Mouse (Mus musculus) adrenal gland (tissue): ENCODE results near the gene Bpifa1.
"Not testable (repeated sequence)": the region's sequence is repeated elsewhere in the genome, so short reads cannot be mapped to it uniquely, and the experiment has no call there.

Source experiments
- intact Hi-C: fragments of 180-260 bp; cut with DNase I; formaldehyde crosslinking; loops from one replicate; pipeline ENCODE4 v1.15.1; 2025
- long read RNA-seq, 2 experiments: library from polyadenylated mRNA; unstranded; transcript quantifications; one replicate each; pipeline ENCODE4 v2.0.0; 2020; ENCODE audit warnings: borderline replicate concordance in 1 of 2; ENCODE audit not compliant: insufficient replicate concordance in 1 of 2

The Bpifa1 gene
- long read RNA-seq, experiment 1, result 0 reads
- long read RNA-seq, experiment 2, result 0 reads

- intact Hi-C loops, result no loop called here
These were observed at the start of gene Bpifa1 for GRCm38 (mm10) chr2:154142580-154142979. Gene Bpifa1 (plus strand): TSS chr2:154142880.

GRCm38 (mm10) chr2:154097734-154098133, 44.9 kb upstream of the Bpifa1 start:
- intact Hi-C loops, result no loop called here

GRCm38 (mm10) chr2:154117381-154117780, 25.3 kb upstream of the Bpifa1 start:
- intact Hi-C loops, result no loop called here

- intact Hi-C loops, result no loop called here
These were observed 12.6 kb upstream of the Bpifa1 start, which contains the start of gene Bpifa3 for GRCm38 (mm10) chr2:154130120-154130519. Gene Bpifa3 (plus strand): TSS chr2:154130336.

GRCm38 (mm10) chr2:154143735-154144134, 1.1 kb downstream of the Bpifa1 start:
- intact Hi-C loops, result no loop called here

- intact Hi-C loops, result no loop called here
These were observed 4.8 kb downstream of the Bpifa1 start for GRCm38 (mm10) chr2:154147496-154147895.

- intact Hi-C loops, result no loop called here
These were observed 15.8 kb downstream of the Bpifa1 start for GRCm38 (mm10) chr2:154158433-154158832.

GRCm38 (mm10) chr2:154162307-154162706, 19.6 kb downstream of the Bpifa1 start, which contains the start of gene Bpifa5:
Gene Bpifa5 (plus strand): TSS chr2:154162607.
- intact Hi-C loops, result no loop called here

GRCm38 (mm10) chr2:154163306-154163705, 20.6 kb downstream of the Bpifa1 start:
- intact Hi-C loops, result no loop called here

GRCm38 (mm10) chr2:154169172-154169571, 26.5 kb downstream of the Bpifa1 start:
- intact Hi-C loops, result no loop called here

- intact Hi-C loops, result loop anchor here (5.0 kb wide), 1 partner anchor 36 kb away; no protein-coding TSS in a partner anchor
These were observed 28.9 kb downstream of the Bpifa1 start for GRCm38 (mm10) chr2:154171621-154172020.

GRCm38 (mm10) chr2:154173313-154173712, 30.6 kb downstream of the Bpifa1 start:
- intact Hi-C loops, result loop anchor here (5.0 kb wide), 1 partner anchor 34 kb away; no protein-coding TSS in a partner anchor

GRCm38 (mm10) chr2:154181900-154182299, 39.2 kb downstream of the Bpifa1 start:
- intact Hi-C loops, result not testable (repeated sequence)

GRCm38 (mm10) chr2:154183061-154183460, 40.4 kb downstream of the Bpifa1 start:
- intact Hi-C loops, result not testable (repeated sequence)

- intact Hi-C loops, result no loop called here
These were observed 42.6 kb downstream of the Bpifa1 start for GRCm38 (mm10) chr2:154185319-154185718.

GRCm38 (mm10) chr2:154185748-154186147, 43.1 kb downstream of the Bpifa1 start:
- intact Hi-C loops, result no loop called here

- intact Hi-C loops, result no loop called here
These were observed 44.8 kb downstream of the Bpifa1 start for GRCm38 (mm10) chr2:154187468-154187867.

GRCm38 (mm10) chr2:154189877-154190434, 47.3 kb downstream of the Bpifa1 start:
- intact Hi-C loops, result loop anchor here (2.0 kb wide), 1 partner anchor 17 kb away; no protein-coding TSS in a partner anchor

- intact Hi-C loops, result no loop called here
These were observed 48.0 kb downstream of the Bpifa1 start, which contains the start of gene Bpifb1 for GRCm38 (mm10) chr2:154190546-154191258. Gene Bpifb1 (plus strand): TSS chr2:154190818.

- intact Hi-C loops, result no loop called here
These were observed 49.5 kb downstream of the Bpifa1 start for GRCm38 (mm10) chr2:154192141-154192540.

GRCm38 (mm10) chr2:154193071-154193470, 50.4 kb downstream of the Bpifa1 start:
- intact Hi-C loops, result no loop called here

GRCm38 (mm10) chr2:154193994-154194504, 51.4 kb downstream of the Bpifa1 start:
- intact Hi-C loops, result no loop called here
